Mouse (Mus musculus) liver, postnatal 0 days (tissue): ENCODE measurements around the gene Phf23.

ENCODE experiments used
- CTCF ChIP-seq: sonication (generic); IDR thresholded peaks from 2 replicates; pipeline ENCODE4 v1.5.1; 2016; ENCODE audit warnings: antibody characterized with exemption, low read depth
- EP300 ChIP-seq: IDR thresholded peaks from 2 replicates; pipeline ENCODE4 v1.6.1; 2016; ENCODE audit warnings: antibody characterized with exemption, low read depth, mild to moderate bottlenecking

DNA sequence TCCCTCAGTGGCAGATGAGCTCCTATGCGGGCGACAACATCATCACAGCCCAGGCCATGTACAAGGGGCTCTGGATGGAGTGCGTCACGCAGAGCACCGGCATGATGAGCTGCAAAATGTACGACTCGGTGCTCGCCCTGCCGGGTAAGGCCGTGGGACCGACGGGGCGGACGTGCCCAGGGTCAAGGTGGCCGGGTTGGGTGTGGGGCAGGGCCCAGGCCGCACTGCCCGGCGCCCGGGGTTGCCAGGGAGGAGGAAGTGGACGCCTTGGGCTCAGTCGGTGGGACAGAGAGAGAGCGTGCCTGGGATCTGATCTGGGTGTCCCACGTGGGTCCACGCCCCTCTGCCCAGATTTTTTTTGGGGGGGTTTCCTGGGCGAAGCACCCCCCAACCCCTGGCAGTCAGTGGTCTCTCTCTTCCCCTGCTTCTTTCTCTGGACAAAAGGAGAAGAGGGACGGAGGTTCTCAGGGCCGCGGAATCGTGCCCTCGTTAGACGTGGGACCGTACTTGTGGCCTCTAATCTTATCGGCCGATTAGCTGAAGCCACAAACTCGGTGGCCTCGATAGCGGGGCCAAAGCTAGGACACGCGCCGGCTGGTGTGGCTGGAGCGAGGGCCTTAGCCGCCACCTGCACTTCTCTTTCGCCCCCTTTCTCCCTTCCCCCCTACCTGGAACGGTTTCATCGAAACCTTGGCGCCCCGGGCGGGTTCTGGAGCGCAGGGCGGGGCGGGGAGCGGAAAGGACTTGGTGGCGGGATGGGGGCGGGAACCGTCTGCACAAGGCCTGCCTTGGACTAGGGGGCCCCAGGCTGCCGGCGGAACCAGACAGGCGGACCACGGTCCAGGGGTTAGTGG, 29.3 kb upstream of the Phf23 start:
- TF ChIP-seq EP300 (no peak), CTCF (no peak)
